Mouse (Mus musculus): ENCODE data around the gene Aox4. TPM values are rescaled to one million over a fixed set of nuclear protein-coding genes. Genes with fewer than 3 reads are reported as not detected.

Aox4 gene
- total RNA-seq, 2 experiments from 2014 or later, result not detected

DNA sequence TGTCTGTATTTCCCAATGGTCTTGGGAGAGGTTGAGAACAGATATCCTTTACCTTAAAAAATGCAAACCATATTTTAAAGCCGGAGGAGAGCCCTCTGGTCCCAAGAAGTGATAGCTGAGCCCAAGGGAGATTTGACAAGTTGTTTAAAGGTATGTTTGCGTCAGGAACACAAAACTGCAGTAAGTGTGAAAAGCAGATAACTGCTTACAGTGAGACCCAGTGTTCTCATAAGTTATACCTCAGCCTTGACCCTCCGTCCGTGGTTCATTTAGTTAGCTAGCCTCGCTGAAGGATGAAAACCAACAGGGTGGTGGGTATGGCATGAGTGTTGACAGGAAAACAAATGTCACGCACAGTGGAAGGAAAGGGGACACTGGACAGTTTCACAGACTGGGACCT lies 92.8 kb downstream of the Aox4 start:
- DNase-seq, result no peak

DNA sequence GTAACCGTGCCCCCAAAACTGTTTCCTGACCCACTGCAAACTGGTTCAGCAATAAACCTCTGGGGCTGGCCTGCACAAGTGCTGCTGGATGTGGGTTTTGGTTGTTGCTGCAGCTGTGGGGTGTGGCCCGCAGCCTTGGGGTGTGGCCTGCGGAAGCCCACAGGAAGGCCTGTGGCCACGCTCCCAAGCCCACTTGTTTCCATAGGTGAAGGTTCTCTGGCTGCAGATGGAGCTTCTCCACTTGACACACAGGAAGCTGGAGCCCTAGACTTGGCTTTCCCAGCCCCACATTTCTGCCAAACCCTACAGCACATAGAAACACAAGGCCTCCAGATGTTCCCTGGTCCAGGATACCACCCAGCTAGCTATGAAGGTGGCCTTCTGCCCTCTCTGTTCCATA lies 93.5 kb downstream of the Aox4 start:
- peak; percentile 34 for DNase-seq

GRCm38 (mm10) chr1:58304296-58304695 lies 94.1 kb downstream of the Aox4 start:
- DNase-seq, result peak; percentile 53

GRCm38 (mm10) chr1:58307181-58307580 lies 97.0 kb downstream of the Aox4 start:
- DNase-seq, result peak; percentile 2

GRCm38 (mm10) chr1:58308594-58308993 lies 98.4 kb downstream of the Aox4 start:
- peak; percentile 2 for DNase-seq

DNA sequence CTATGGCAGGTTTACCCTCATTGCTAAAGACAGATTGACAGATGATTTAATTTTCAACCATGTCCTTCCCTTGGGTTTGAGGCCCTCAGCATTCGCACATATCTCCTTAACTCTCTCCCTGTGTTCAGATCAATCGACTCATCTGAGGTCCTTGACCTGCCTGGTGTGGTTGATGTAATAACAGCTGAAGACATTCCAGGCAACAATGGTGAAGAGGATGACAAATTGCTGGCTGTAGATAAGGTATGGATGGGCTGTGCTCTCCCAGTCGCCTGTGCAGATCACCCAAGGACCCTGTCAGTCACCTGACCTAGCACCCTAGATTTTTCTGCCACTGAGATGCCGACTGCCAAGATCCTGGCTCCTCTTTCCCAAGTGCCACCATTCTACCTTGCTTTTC lies 99.7 kb downstream of the Aox4 start:
- no peak for DNase-seq

GRCm38 (mm10) chr1:58311221-58311864 lies 101.1 kb downstream of the Aox4 start:
- DNase-seq, result peak; percentile 3

DNA sequence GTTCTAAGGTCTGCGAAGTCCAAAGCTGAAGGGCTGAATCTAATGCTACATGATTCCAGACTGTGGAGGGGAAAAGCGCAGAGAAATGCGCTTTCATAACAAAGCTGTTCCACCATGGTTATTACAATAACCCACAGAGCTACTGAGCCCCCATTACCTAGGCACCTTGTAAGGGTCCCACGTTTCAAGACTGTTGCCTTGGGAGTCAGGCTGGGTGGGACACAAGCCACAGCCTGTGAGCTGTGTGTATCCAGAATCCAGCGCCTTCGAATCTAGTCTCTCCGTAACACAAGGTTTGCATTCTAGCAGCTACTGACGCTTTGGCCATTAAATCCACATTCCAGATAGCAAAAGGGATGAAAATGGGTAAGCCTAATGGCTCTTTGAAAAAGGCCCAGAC lies 103.0 kb downstream of the Aox4 start:
- DNase-seq, result peak; percentile 2

GRCm38 (mm10) chr1:58315532-58315931 lies 105.3 kb downstream of the Aox4 start:
- peak; percentile 1 for DNase-seq

Other genes starting within 250 kb of the Aox4 start
- gene Sgo2a, start 214.4 kb upstream of the Aox4 start, total RNA-seq (2021), result 10 to 100 TPM; 18.0 to 22.5 TPM
- 10 to 100 TPM; 10.4 to 10.9 TPM for gene Kctd18, start 191.4 kb upstream of the Aox4 start, total RNA-seq (2021)
- gene Aox1, start 180.5 kb upstream of the Aox4 start, total RNA-seq (2021), result 1 to 10 TPM; 1.5 to 1.7 TPM
- gene Aox3, start 97.3 kb upstream of the Aox4 start, total RNA-seq (2021), result under 1 TPM; 0.14 to 0.26 TPM
- under 1 TPM in 1 of 2 experiments, not detected in 1; 0.05 TPM for gene Aox2, start 67.9 kb downstream of the Aox4 start, total RNA-seq (2021)
- gene Bzw1, start 182.5 kb downstream of the Aox4 start, total RNA-seq (2021), result 100 to 1,000 TPM; 135 to 136 TPM
- gene Clk1, start 213.7 kb downstream of the Aox4 start, total RNA-seq (2021), result 10 to 100 TPM; 60.7 to 61.5 TPM
- gene Nif3l1, start 234.8 kb downstream of the Aox4 start, total RNA-seq (2021), result 10 to 100 TPM; 13.7 to 18.4 TPM
- 10 to 100 TPM; 18.9 to 19.8 TPM for gene Ppil3, start 235.1 kb downstream of the Aox4 start, total RNA-seq (2021)